Comparison of ENCODE assay signal across 11 mouse cellular contexts in genomic region chr7:64840946-64841659, GRCm38 (mm10). TPM values are rescaled to one million over a fixed set of nuclear protein-coding genes. Genes with fewer than 3 reads are reported as not detected.
A peak's percentile ranks its signal among the peaks of the same experiment; 100 is the strongest.
DNase-seq lines count a peak whose midpoint lies in the region; ATAC-seq lines count a peak whose summit lies in the region.
"Had no signal": no experiment of that assay in that cellular context is flagged by ENCODE, and none has a peak within 500 bp of the region (broad histone marks: within the 10 kb centered on the region; RNA-seq: fewer than 3 reads in every experiment).

No protein-coding gene starts in this region.

- H3K27me3 ChIP-seq in forebrain, embryonic 11.5 days (ENCODE audit: control insufficient read depth, insufficient read depth, low read length): no peaks in the 10 kb centered on the region
- H3K27me3 ChIP-seq in hindbrain, embryonic 16.5 days (replicated peaks; ENCODE audit: control insufficient read depth, insufficient read depth, low read length): no peaks in the 10 kb centered on the region
- H3K27me3 ChIP-seq in neural tube, embryonic 13.5 days: peaks cover 20% of the 10 kb centered on the region

- 0 out of 2 replicates have a peak overlapping the region, but pooled peaks have one; percentile 8 for H3K4me2 ChIP-seq in forebrain, embryonic 11.5 days (ENCODE audit: low read depth, low read length, severe bottlenecking)
- H3K4me2 ChIP-seq in hindbrain, embryonic 16.5 days (ENCODE audit: low read length): peak overlapping the region; percentile 32; the same call in 1 of the 2 replicates
- H3K4me2 ChIP-seq in neural tube, embryonic 13.5 days: peak overlapping the region; percentile 4; the same call in 1 of the 2 replicates

- ATAC-seq in forebrain, embryonic 11.5 days (replicated peaks; ENCODE audit: low FRiP score): peak; percentile 53
- peak; percentile 91 for ATAC-seq in hindbrain, embryonic 16.5 days
- peak; percentile 83 for ATAC-seq in neural tube, embryonic 13.5 days (ENCODE audit: low read depth)
- no peak for ATAC-seq in inflammation-experienced regulatory T-cells, adult 6 months

- DNase-seq in layer of hippocampus, adult 9-11 months: peak; percentile 43
- DNase-seq in layer of hippocampus, postnatal 25 days (ENCODE audit: extremely low spot score in 1 of 2, low spot score in 1 of 2): no peak
- no peak for DNase-seq in forebrain, embryonic 11.5 days (ENCODE audit: low spot score)
- no peak for DNase-seq in adrenal gland, adult 2 months
- DNase-seq in heart, postnatal 36 days: no peak
- DNase-seq: B cell, adult 2 months; kidney, adult 8-10 months had no signal

- WGBS in forebrain, embryonic 11.5 days: 40% methylated on average over 10 of the region's 10 CpGs
- WGBS in hindbrain, embryonic 16.5 days: 23% methylated on average over 10 of the region's 10 CpGs
- 25% methylated on average over 10 of the region's 10 CpGs for WGBS in neural tube, embryonic 13.5 days

- no peak overlapping the region for H3K27ac ChIP-seq in forebrain, embryonic 11.5 days (ENCODE audit: low read depth, low read length)
- peak overlapping the region; percentile 45 for H3K27ac ChIP-seq in hindbrain, embryonic 16.5 days (ENCODE audit: low read depth, low read length)
- H3K27ac ChIP-seq in neural tube, embryonic 13.5 days (replicated peaks): peak overlapping the region; percentile 61
- H3K27ac ChIP-seq: liver, embryonic 14.5 days had no signal

- peaks cover 5% of the 10 kb centered on the region; the same call in 1 of the 2 replicates for H3K4me1 ChIP-seq in forebrain, embryonic 11.5 days (replicated peaks; ENCODE audit: control insufficient read depth, insufficient read depth, low read length)
- peaks cover 7% of the 10 kb centered on the region; the same call in 1 of the 2 replicates for H3K4me1 ChIP-seq in hindbrain, embryonic 16.5 days (ENCODE audit: control insufficient read depth, insufficient read depth, low read depth, low read length)
- H3K4me1 ChIP-seq in neural tube, embryonic 13.5 days (replicated peaks): peaks cover 30% of the 10 kb centered on the region

- intact Hi-C loops in heart, postnatal 36 days (cut with DNase I): no loop called here

- no peaks in the 10 kb centered on the region for H3K36me3 ChIP-seq in forebrain, embryonic 11.5 days (ENCODE audit: control insufficient read depth, insufficient read depth, low read length)
- no peaks in the 10 kb centered on the region for H3K36me3 ChIP-seq in hindbrain, embryonic 16.5 days (ENCODE audit: control insufficient read depth, insufficient read depth, low read length)
- H3K36me3 ChIP-seq in neural tube, embryonic 13.5 days: no peaks in the 10 kb centered on the region

- H3K4me3 ChIP-seq in forebrain, embryonic 11.5 days (ENCODE audit: low read depth, low read length): no peak overlapping the region
- H3K4me3 ChIP-seq in hindbrain, embryonic 16.5 days (ENCODE audit: low read length): no peak overlapping the region
- H3K4me3 ChIP-seq in neural tube, embryonic 13.5 days: no peak overlapping the region

- H3K9ac ChIP-seq in forebrain, embryonic 11.5 days (ENCODE audit: low read length): no peak overlapping the region
- H3K9ac ChIP-seq in hindbrain, embryonic 16.5 days (ENCODE audit: low read depth, low read length): no peak overlapping the region
- H3K9ac ChIP-seq in neural tube, embryonic 13.5 days: no peak overlapping the region
- H3K9ac ChIP-seq: liver, embryonic 14.5 days had no signal

- H3K9me3 ChIP-seq in forebrain, embryonic 11.5 days (ENCODE audit: control insufficient read depth, low read length): no peaks in the 10 kb centered on the region
- no peaks in the 10 kb centered on the region for H3K9me3 ChIP-seq in hindbrain, embryonic 16.5 days (ENCODE audit: control insufficient read depth, low read length)
- H3K9me3 ChIP-seq in neural tube, embryonic 13.5 days: no peaks in the 10 kb centered on the region

RNA-seq across cellular contexts. Expression of gene Nsmce3, which starts 31.7 kb away (rescaled TPM):
- total RNA-seq in layer of hippocampus, postnatal 25 days (2021): 10 to 100 TPM; 18.2 to 19.3 TPM
- 11.0 and 11.5 TPM in 2 replicates for polyA plus RNA-seq in forebrain, embryonic 11.5 days (2014; fragmentation: Nextera tagmentation; extraction: Ambion mirVana)
- polyA plus RNA-seq in hindbrain, embryonic 16.5 days (2015; fragmentation: Nextera tagmentation; extraction: Ambion mirVana): 10.2 and 10.9 TPM in 2 replicates
- polyA plus RNA-seq in neural tube, embryonic 13.5 days (2015; fragmentation: Nextera tagmentation; extraction: Ambion mirVana): 9.7 and 10.4 TPM in 2 replicates
- total RNA-seq in adrenal gland, adult 2 months (2021): 1 to 10 TPM; 6.4 to 9.7 TPM
- polyA plus RNA-seq in adrenal gland, adult 2 months (2012; rRNA removed): 7.1 and 8.6 TPM in 2 replicates
- 1 to 10 TPM in 2 of 3 experiments, under 1 TPM in 1; 0.66 to 3.4 (median 3.3) TPM for polyA plus RNA-seq in inflammation-experienced regulatory T-cells, adult 6 months (2017; shearing (Covaris generic))
- total RNA-seq in heart, postnatal 36 days (2021): 1 to 10 TPM; 3.5 to 3.6 TPM
